ENCODE assay signal across 8 mouse cellular contexts in the genomic region with DNA sequence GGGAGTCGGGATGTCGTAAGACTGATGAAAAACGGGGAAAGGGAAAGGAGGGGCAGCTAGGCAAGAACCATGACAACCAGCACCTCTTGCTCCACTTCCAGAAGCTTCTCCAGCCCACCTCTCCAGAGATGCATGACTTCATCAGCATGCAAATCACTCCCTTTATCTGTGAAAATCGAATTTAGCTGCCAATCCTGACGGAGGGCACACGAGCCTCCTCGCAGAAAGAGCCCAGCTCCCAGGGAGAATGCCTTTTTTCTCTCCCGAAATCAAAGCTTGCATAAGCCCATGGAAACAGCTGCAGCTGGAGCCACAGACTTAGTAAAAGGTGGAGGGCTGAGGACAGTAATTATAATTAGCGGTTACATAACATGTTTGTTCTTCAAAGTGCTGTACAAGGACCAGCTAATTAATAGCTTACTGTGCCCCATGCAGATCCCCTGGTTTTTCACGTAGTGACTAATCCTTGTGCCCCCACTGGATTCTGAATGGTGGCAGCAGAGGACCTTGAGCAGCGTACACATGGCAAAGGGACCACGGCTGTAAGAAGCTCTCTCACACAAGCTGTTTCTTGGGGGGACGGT. TPM values are rescaled to one million over a fixed set of nuclear protein-coding genes. Genes with fewer than 3 reads are reported as not detected.
DNase-seq lines count a peak whose midpoint lies in the region; ATAC-seq and TF ChIP-seq lines count a peak whose summit lies in the region.

No protein-coding gene starts in this region.

- H3K4me3 ChIP-seq in hindbrain, embryonic 16.5 days (ENCODE audit: low read length): peak overlapping the region; percentile 22
- peak overlapping the region; percentile 36 for H3K4me3 ChIP-seq in olfactory bulb, adult 2 months (ENCODE audit: insufficient read depth, low read depth, low read length)

- H3K36me3 ChIP-seq in hindbrain, embryonic 16.5 days (ENCODE audit: control insufficient read depth, insufficient read depth, low read length): no peaks in the 10 kb centered on the region

- no peak for TF ChIP-seq POLR2A in olfactory bulb, adult 2 months (IDR thresholded peaks at IDR 0.05; ENCODE audit: insufficient read depth, low read depth, low read length)

- H3K9me3 ChIP-seq in hindbrain, embryonic 16.5 days (ENCODE audit: control insufficient read depth, low read length): no peaks in the 10 kb centered on the region; the same call in 1 of the 2 replicates

- peak; percentile 49 for DNase-seq in right cerebral cortex, adult 18-20 months
- DNase-seq in right cerebral cortex, postnatal 4 days: no peak
- DNase-seq in left cerebral cortex, adult 8-10 months (ENCODE audit: low spot score in 2 of 2): peak; percentile 37 to 43
- DNase-seq in spleen, adult 18-20 months: no peak
- no peak for DNase-seq in thymus, postnatal 14 days
- DNase-seq in ovary, postnatal 14 days (ENCODE audit: low spot score): no peak

- H3K9ac ChIP-seq in hindbrain, embryonic 16.5 days (ENCODE audit: low read depth, low read length): peak overlapping the region; percentile 41

- H3K27ac ChIP-seq in hindbrain, embryonic 16.5 days (ENCODE audit: low read depth, low read length): peak overlapping the region; percentile 48; the same call in 1 of the 2 replicates
- peak overlapping the region; percentile 76 for H3K27ac ChIP-seq in olfactory bulb, adult 2 months (ENCODE audit: insufficient read depth, low read depth, low read length)

- no peak for TF ChIP-seq CTCF in olfactory bulb, adult 2 months (IDR thresholded peaks at IDR 0.05; ENCODE audit: insufficient read depth, low read depth, low read length)

- H3K4me2 ChIP-seq in hindbrain, embryonic 16.5 days (ENCODE audit: low read length): peak overlapping the region; percentile 46

- peaks cover 11% of the 10 kb centered on the region for H3K4me1 ChIP-seq in hindbrain, embryonic 16.5 days (ENCODE audit: control insufficient read depth, insufficient read depth, low read depth, low read length)
- peaks cover 9% of the 10 kb centered on the region for H3K4me1 ChIP-seq in olfactory bulb, adult 2 months (ENCODE audit: control insufficient read depth, insufficient read depth, low read length)

- 15% methylated on average over 13 of the region's 13 CpGs for WGBS in hindbrain, embryonic 16.5 days
- WGBS in olfactory bulb, adult 2 months: 5% methylated on average over 13 of the region's 13 CpGs

- no peaks in the 10 kb centered on the region for H3K27me3 ChIP-seq in hindbrain, embryonic 16.5 days (replicated peaks; ENCODE audit: control insufficient read depth, insufficient read depth, low read length)

- ATAC-seq in hindbrain, embryonic 16.5 days: peak; percentile 78

RNA-seq across cellular contexts. Expression of gene Susd1, which starts 49.9 kb away (rescaled TPM):
- 2.1 and 2.2 TPM in 2 replicates for polyA plus RNA-seq in hindbrain, embryonic 16.5 days (2015; fragmentation: Nextera tagmentation; extraction: Ambion mirVana)
- 10 to 100 TPM in 1 of 4 experiments, 1 to 10 TPM in 3; 7.8 to 11.2 (median 9.8) TPM for total RNA-seq in left cerebral cortex, adult 8-10 months (2022)
- 216 TPM in 1 of 2 replicates, not detected in the other for polyA plus RNA-seq in olfactory bulb, adult 2 months (2012; ENCODE audit: insufficient read depth, insufficient read length, low replicate concordance, missing spikeins)

Comparison
In these comparisons a context has a peak if more than half of its experiments do, and no peak if none do; other contexts are left out.
1. DNase-seq: peak in right cerebral cortex, adult 18-20 months (single experiment) and left cerebral cortex, adult 8-10 months (2 of 2); none in right cerebral cortex, postnatal 4 days (single experiment), spleen, adult 18-20 months (0 of 2), thymus, postnatal 14 days (single experiment) and ovary, postnatal 14 days (single experiment).